Mouse (Mus musculus) bone marrow macrophage, adult 2 months (primary cell): ENCODE measurements around the gene Flt4. TPM values are rescaled to one million over a fixed set of nuclear protein-coding genes. Genes with fewer than 3 reads are reported as not detected.

Experiments
- H3K27ac ChIP-seq: 2 replicates; pipeline ENCODE4 v1.5.1; 2012; ENCODE audit warnings: low read depth, low read length; ENCODE audit not compliant: insufficient read depth
- H3K4me1 ChIP-seq: 2 replicates; pipeline ENCODE4 v1.6.1; 2012; ENCODE audit warnings: low read length; ENCODE audit not compliant: control insufficient read depth, insufficient read depth
- H3K4me3 ChIP-seq: 2 replicates; pipeline ENCODE4 v1.5.1; 2012; ENCODE audit warnings: mild to moderate bottlenecking, low read length, moderate library complexity; ENCODE audit not compliant: insufficient read depth
- CTCF ChIP-seq: IDR thresholded peaks from 2 replicates; pipeline ENCODE4 v1.5.1; 2012; ENCODE audit warnings: low read depth, mild to moderate bottlenecking, low read length, moderate library complexity
- POLR2A ChIP-seq: IDR thresholded peaks from 2 replicates; pipeline ENCODE4 v1.6.1; 2012; ENCODE audit warnings: mild to moderate bottlenecking, low read depth, low read length, borderline replicate concordance
- polyA plus RNA-seq: library from polyadenylated mRNA; stranded (reverse); fragments of >200 nt; gene quantifications from 2 replicates; pipeline ENCODE4 v1.2.4, GENCODE M21; 2012; ENCODE audit not compliant: missing spikeins, insufficient read depth, insufficient read length

The Flt4 gene
- polyA plus RNA-seq, 1 experiment = not detected

- no peak for TF ChIP-seq CTCF
- TF ChIP-seq POLR2A = no peak
- Histone ChIP-seq H3K27ac (no peak overlapping the region), H3K4me1 (no peaks in the 10 kb centered on the region), H3K4me3 (no peak overlapping the region)
Observed at GRCm38 (mm10) chr11:49615856-49616725, 7.0 kb downstream of the Flt4 start.

- Histone ChIP-seq H3K4me3 (no peak overlapping the region), H3K27ac (no peak overlapping the region), H3K4me1 (no peaks in the 10 kb centered on the region)
- TF ChIP-seq POLR2A = no peak
- TF ChIP-seq CTCF = no peak
Observed at GRCm38 (mm10) chr11:49618476-49618875, 9.4 kb downstream of the Flt4 start.

GRCm38 (mm10) chr11:49621953-49622352 lies 12.9 kb downstream of the Flt4 start:
- H3K4me1 ChIP-seq = no peaks in the 10 kb centered on the region

DNA sequence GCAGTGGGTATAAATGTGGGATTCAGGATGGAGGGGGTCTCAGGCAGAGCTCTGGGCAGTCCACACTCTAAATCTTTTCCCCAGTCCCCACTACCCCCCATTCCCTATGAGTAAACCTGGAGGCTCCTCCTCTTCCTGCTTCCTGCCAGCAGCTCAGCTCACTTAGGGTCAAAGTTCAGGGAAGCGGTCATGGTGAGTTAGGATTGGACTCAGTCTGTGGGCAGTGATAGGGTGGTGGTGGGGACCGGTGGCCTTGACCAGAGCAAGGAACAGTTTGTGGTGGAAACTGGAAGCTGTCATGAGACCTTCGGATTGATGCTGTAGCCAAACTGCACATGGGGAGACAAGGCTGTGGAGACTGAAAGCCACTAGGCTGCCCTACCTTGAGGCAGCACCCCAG lies 15.1 kb downstream of the Flt4 start:
- no peak overlapping the region for H3K27ac ChIP-seq
- H3K4me3 ChIP-seq = no peak overlapping the region
- no peaks in the 10 kb centered on the region for H3K4me1 ChIP-seq
- no peak for TF ChIP-seq CTCF
- no peak for TF ChIP-seq POLR2A

More at GRCm38 (mm10) chr11:49621953-49622352, 12.9 kb downstream of the Flt4 start:
- H3K27ac ChIP-seq = no peak overlapping the region
- no peak overlapping the region for H3K4me3 ChIP-seq
- TF ChIP-seq POLR2A = no peak
- no peak for TF ChIP-seq CTCF

DNA sequence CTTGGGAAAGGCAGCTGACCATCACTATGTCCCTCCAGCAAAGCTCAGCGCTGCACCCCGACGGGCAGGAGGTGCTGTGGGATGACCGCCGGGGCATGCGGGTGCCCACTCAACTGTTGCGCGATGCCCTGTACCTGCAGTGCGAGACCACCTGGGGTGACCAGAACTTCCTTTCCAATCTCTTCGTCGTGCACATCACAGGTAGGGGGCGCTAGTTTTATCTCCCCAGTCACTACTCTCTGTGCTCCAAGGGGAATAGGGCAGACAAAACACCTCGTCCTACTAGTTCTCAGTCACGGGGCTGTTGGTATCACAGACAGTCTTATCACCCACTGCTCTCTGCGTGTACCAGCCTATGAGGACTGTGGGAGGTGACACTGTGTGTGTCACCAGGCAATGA lies 16.8 kb downstream of the Flt4 start:
- no peaks in the 10 kb centered on the region for H3K4me1 ChIP-seq
- no peak overlapping the region for H3K27ac ChIP-seq
- H3K4me3 ChIP-seq = no peak overlapping the region
- TF ChIP-seq CTCF = no peak; the same call in 1 of the 2 replicates
- no peak for TF ChIP-seq POLR2A

DNA sequence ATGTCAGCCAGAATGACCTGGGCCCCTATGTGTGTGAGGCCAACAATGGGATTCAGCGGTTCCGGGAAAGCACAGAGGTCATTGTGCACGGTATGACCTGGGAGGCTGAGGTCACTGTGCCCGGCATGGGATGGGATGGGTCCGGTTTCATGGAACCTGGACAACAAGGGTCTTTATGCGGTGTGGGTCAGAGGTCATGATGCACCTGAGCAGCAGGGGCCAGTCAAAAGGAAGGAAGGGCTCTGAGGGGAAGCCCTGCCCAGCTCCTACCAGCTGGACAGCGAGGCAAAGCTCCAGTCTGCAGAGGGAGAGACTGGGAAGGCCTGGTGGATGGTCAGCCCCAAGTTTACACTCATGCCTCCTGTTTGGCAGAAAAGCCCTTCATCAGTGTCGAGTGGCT lies 17.7 kb downstream of the Flt4 start:
- Histone ChIP-seq H3K27ac (no peak overlapping the region), H3K4me1 (no peaks in the 10 kb centered on the region), H3K4me3 (no peak overlapping the region)
- TF ChIP-seq CTCF (no peak), POLR2A (no peak)

GRCm38 (mm10) chr11:49631154-49631553 lies 22.1 kb downstream of the Flt4 start:
- TF ChIP-seq POLR2A (no peak), CTCF (0 out of 2 replicates have a peak, but pooled peaks have one; percentile 6)
- Histone ChIP-seq H3K4me3 (no peak overlapping the region), H3K4me1 (peaks cover 4% of the 10 kb centered on the region), H3K27ac (no peak overlapping the region)

DNA sequence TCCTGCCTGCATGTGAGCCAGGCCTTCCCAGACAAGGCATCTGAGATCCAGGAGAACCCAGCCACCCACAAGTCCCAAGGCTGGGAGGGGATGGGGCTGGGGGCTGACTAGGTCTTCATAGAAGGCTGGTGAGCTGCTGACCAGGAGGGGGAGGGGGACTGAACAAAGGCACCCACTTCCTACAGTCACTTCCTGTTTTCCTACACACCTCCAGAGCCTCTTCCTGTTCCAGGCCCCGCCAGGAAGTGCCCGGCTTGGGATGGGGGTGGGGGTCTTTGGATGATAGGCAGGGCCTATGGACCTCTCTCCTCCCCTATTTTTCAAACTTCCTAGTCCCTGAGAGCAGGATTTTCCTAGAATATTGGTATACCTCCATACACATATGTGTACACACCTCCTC lies 23.2 kb downstream of the Flt4 start:
- TF ChIP-seq CTCF (no peak), POLR2A (no peak)
- Histone ChIP-seq H3K27ac (no peak overlapping the region), H3K4me3 (no peak overlapping the region), H3K4me1 (peaks cover 4% of the 10 kb centered on the region)

DNA sequence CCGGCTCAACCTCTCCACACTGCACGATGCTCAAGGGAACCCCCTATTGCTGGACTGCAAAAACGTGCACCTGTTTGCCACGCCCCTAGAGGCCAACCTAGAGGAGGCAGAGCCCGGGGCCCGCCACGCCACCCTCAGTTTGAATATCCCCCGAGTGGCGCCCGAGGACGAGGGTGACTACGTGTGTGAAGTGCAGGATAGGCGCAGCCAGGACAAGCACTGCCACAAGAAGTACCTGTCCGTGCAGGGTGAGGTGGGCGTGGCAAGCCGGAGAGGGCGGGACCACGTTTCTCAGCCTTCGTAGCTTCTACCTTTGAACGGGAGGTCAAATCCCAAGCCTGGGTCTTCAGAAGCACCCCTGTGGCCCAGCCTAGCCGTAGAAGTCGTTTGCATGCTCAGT lies 25.0 kb downstream of the Flt4 start:
- H3K27ac ChIP-seq = no peak overlapping the region
- TF ChIP-seq CTCF (no peak), POLR2A (no peak)
- peaks cover 4% of the 10 kb centered on the region for H3K4me1 ChIP-seq
- H3K4me3 ChIP-seq = no peak overlapping the region

DNA sequence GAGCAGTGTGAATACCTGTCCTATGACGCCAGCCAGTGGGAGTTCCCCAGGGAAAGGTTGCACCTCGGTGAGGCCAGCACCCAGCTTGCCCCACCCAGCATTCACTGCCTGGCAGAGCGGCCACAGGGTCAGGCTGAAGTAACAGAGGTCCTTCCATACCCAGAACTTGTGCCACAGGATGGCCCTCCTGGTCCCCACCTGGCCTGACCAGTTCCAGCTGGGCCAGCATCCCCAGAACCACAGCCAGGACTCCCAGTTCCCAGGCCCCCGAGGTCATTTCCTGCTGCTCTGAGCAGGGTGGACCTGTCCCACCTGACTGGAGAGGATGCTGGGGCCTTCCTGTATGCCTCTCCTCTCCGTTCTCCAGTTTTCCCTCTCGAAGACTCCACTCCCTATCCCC lies 26.6 kb downstream of the Flt4 start:
- no peak for TF ChIP-seq CTCF
- TF ChIP-seq POLR2A = no peak
- H3K4me1 ChIP-seq = peaks cover 4% of the 10 kb centered on the region
- H3K4me3 ChIP-seq = no peak overlapping the region
- no peak overlapping the region for H3K27ac ChIP-seq
